Mouse (Mus musculus) mature B cell (primary cell): ENCODE data around the gene Vps13d.

Experiments used
- in situ Hi-C: fragments of 300-500 bp; cut with MboI; formaldehyde crosslinking; loops from 2 replicates; pipeline ENCODE4 v1.14.3; 2019

Vps13d gene

DNA sequence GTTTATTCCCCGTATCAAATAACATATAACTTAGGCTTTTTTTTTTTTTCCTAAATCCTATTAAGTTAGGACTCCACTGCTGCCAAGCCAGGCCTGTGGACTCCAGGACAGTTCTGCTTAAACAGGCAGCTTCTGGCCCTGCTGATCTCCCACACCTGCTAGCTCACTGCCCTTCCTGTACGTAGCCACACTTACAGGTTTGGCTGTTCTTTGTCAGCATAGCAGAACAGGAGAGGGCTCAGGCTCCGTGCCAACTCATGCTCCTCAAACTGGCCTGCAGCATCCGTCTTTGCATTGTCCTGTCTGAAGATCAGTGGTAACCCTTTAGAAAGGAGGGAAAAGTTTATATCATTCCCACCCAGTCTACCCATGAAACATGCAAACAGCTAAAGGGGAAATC lies 108.3 kb downstream of the Vps13d start:
- in situ Hi-C loops, result no loop called here

DNA sequence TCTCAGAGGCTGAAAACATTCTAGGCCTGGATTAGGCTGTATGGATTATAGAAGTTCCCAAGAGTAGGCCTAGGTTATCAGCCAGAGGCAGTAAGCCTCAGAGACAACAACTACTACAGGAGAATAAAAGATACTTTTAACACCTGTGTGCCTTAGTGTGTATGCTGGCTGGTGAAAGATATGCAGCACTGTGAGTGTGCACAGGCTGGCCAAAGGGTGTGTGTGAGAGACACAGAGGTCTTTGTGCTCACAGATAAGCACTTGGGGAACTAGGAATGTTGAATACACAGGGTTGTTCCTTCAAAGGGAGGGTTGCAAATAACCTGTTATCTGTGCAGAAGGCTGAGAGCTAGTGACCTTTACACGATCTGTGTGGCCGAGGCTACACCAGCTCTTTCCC lies 115.5 kb downstream of the Vps13d start:
- in situ Hi-C loops, result no loop called here

DNA sequence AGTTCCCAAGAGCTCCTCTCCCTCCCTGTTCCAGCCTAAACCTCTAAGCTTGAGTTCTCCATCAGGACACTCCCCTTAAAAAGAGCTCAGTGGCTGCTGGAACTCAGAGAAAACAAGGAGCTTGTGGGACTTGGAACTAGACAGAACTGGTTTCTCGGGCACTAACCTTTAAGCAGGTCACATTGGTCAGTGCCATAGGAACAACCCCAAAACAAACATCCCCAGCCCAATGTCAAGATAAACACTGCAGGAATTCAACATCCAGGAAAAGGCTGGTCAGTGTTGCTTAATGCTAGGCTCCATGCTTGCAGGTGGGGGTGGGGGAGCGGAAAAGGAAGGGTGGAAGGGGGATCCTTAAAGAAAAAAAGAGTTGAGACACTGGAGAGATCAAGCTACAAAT lies 120.5 kb downstream of the Vps13d start:
- in situ Hi-C loops, result no loop called here

DNA sequence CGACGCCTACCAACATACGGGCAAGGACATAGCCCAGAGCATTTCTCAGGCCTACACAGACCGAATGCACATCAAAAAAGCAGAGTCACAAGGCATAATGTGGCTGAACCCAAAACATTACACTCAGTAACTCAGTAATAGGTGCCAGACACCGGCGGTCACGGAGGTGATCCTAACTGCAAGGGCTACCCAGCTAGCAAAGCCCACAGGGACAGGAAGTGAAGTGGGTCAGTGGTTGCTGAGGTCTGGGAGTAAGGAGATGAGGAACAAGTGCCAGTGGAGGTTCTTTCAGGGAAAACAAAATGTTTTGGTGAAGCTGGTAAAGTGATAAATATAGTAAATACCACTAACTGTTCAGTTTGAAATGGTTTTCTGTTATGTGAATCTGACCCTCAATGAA lies 121.1 kb downstream of the Vps13d start:
- in situ Hi-C loops, result no loop called here

DNA sequence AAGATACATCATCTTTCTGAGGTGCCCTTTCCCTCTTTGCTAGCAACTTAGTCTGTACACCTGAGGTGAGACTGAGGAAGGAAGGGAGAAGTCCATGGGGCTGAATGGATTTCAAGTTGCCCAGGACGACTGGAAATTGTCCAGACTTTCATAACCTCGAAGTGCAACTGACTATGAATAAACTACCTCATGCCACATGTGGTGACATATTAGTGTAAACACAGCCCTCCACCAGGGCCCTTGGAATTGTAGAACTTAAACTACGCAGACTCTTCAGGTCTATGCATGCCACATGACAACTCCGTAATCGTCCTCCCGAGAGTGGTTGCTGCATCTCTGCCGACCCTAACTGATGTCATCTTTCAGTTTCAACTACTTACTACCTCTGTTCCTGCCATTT lies 122.9 kb downstream of the Vps13d start:
- in situ Hi-C loops, result no loop called here

DNA sequence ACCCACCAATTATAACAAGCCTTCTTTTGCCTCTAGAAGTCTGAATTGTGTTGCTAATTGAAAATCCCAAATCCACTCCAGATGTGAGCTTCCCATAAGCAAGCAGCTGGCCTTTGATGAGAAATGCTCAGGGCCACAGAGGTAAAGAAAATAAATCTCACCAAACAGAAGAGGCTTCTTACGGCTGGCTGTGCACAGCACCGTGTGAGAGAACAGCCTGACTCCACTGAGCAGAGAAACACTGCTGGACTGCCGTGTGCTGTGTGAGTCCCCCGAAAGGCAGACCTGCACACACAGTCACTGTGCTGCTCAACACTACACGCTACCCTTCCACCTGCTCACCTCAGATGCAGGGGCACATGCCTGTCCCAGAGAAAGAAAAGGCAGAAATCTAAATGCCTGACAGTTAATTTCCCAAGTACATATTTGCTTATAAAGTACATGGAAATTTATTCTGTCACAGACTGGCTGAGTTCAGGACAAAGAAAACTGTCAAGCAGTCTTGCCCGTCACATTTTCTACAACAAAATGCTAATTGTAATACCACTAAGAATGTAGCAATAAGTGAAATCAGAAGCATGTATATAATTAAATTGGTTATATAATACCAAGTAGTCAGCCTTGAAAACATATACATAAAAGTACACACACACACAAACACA lies 127.7 kb downstream of the Vps13d start:
- in situ Hi-C loops, result no loop called here

DNA sequence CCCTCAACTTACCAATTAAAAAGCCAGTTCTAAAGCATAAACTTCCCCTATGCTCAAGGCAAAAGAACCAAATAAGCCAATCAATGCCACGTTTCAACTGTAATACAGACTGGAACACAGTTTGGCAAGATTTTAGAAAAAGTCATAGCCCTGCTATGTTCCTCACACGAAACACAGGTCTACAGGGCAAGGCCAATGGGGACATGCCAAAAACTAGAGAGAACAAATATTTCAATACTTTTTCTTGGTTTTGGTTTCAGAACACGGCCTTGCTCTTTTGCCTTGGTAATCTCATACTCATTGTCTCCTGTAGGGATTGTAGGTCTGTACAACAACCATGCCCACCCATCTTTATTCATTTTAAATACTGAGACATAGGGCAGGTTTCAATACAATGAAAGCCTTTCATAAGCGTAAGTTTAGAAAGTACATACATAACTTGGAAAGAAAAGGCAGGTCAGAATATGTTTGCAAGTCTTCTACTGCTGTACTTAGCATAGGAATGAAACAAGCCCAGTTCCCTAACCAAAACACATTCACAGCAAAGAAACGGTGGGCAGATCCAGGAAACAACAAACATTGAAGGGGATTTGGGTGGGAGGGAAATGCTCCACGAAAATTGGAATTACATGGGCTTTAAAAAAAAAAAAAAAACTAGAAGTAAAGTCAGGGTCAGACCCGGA lies 128.3 kb downstream of the Vps13d start:
- in situ Hi-C loops, result no loop called here

DNA sequence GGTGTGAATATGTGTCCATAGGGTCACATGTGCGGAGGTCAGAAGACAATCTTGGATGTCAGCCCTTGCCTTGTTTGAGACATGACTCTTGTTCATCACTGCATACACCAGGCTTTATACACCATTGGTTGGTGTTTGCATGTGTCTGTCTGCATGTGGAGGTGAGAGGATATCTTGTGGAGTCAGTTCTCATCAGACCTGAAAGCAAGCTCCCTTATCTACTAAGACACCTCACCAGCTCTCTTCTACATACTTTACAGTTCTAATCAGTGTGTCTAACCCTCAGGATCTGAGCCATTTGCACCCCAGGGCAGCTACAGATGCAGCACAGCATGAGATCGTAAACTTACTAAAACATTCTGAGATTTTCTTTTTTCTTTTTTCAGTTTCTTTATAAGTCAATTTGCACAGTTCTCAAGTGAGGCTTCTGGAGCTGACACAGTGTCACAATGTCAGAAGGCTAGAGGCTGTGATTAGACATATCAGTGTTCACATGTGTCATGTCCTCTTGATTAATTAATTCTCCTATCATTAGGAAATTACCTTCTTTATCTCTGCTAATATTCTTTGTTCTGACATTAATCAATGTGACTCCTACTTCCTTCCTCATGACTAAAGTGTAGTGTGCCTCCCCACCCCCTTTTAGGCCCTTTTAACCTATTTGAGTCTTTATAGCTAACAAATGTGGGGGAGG lies 135.9 kb downstream of the Vps13d start:
- in situ Hi-C loops, result no loop called here

DNA sequence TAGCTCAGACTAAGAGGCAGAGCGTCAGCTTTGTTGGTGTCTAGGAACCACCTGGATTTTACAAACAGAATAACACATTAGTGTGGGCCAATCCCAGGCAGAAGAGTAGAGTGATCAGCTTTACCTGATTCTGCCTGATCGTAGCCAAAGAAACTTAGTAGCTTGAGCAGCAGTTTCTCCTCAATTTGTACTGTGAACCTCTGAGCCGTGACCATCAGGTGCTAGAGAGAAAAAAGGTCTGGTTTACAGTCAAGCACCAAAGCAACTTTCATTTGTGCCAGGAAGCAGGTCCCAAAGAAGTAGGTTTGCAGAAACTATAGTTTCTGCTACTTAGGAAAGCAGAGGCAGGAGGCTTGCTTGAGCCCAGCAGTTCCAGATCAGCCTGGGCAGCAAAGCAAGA lies 138.5 kb downstream of the Vps13d start:
- in situ Hi-C loops, result no loop called here

DNA sequence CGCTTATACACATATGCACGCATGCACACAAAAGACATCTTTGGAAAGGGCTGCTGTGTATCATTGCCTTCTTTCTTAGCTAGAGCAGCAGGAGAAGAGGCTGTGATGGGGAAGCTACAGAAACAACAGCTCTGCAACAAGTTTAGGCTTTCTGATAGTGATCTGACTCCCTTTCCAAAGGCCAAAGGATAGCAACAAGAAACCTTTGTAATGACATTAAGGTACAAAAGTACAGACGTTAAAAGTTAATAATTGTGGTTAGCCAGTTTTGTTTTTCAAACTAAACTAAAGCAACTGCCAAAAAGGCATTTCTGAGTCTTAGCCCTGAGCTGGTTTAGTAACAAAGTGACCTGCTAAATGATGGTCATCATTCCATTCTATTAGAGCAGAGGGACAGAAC lies 139.0 kb downstream of the Vps13d start:
- in situ Hi-C loops, result no loop called here

DNA sequence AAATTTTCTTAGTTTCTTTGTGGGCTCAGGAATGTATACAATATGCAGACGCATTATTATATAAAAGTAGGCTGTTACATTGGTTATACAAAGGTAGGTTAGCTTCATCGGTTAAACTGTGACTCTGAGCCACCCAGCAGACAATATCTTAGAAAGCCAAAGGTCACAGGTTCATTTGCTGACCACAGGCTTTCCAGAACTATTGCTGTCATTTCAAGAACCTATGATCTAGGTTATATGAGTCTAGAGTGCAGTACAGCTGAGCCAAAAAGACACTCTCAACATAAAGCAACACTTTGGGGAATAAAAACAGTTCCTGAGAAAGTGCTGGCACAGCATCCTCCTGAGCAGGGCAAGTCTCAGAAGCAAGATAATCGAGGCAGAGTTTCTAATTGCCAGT lies 140.4 kb downstream of the Vps13d start:
- in situ Hi-C loops, result no loop called here

DNA sequence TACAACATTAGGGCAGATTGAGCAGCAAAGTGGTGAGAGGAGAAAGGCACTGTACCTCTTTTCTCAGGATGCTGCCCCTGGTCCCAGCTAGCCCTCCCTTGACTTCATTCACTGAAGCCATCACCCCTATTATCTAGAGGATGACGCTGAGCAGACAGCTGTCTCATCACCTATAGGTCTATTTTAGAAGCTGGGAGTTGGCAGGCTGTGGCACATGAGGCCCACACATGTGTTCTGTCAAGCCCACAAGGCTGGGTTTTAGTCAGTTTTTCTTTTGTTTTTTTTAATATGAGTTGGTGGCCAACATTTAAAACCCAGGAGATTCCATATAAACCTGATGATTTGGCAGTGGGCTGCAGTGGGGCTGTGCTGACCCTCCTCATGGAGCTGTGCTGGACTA lies 142.1 kb downstream of the Vps13d start:
- in situ Hi-C loops, result no loop called here

DNA sequence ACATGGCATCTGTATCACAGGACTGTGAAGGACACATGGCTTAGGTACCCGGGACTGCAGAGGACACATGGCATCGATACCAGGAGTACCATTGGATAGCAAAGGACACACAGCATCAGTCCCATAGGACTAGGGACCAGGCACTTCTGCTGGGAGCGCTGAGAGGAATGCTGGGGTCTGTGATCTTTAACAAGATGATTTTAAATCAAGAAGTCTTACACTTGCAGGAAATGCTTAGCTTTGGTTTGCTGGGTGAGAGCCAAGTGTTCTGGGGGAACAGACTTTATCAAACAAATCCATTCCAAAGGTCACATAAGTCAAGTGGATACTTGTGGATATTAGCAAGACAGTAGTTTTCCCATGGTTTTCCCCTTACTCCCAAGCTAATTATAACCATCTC lies 142.5 kb downstream of the Vps13d start:
- in situ Hi-C loops, result no loop called here

DNA sequence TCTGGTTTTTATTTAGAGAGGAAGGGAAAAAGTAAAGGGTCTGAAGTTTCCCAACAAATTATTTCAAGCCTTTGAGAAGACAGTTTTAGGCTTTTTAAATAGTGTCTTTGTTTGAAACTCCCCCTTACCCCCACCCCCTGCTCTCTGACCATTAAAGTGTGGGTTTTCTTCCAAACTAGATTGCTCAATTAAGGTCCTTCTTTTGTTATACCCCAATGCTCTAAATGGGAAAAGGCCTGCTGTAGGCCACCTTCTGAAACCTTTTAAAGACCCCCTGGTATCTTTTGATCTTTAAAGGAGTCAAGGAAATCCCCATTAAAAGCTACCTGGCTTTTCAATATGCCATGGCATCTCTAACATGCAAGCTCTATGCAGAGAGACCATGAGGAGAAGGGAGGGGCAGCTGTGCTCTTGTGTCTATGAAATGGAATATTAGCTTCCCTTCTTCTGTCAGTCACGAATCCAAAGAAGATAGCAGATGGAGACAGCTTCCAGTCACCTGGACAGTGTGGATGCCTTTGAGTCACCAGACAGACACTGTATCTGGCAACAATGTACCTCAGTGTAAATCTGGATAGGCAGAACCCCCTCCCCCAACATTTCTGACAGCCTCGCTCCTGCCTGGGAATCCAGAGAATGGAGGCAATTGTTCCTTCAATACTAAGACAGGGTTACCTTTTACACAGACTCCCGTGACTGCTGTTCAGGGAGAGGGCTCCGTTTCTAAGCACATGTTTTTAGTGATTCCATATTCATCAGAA lies 143.4 kb downstream of the Vps13d start:
- in situ Hi-C loops, result no loop called here

DNA sequence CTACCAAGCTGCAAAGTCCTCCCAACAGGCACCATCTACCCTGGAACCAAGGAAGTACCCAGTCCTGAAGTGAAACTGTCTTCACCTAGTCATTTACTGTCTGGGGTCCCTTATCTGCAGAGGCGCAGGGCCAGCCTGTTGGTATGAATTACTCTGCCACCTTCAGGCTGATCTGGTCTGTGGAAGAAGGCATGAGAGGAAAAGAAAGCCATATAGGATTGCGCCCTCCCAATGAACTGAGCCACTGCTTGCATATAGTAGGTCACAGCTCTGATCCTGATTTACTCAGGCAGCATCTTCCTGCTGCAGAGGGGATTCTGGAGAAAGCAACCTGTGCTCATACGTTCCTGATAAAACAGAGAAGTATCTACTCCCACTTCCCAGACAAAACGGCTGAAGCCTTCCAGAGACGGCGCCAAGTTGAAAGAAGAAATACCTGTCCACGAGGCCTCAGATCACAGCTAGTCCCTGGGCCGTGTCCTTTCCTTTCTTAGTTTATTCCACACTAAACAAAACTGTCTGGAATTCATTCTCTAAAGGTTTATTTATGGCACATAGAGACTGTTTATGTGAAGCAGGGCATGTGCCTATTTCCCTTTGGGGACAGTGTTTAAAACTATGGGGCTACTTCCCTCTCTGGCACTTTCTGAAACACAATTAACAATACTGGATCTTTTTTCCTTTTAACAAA lies 144.1 kb downstream of the Vps13d start:
- in situ Hi-C loops, result no loop called here

DNA sequence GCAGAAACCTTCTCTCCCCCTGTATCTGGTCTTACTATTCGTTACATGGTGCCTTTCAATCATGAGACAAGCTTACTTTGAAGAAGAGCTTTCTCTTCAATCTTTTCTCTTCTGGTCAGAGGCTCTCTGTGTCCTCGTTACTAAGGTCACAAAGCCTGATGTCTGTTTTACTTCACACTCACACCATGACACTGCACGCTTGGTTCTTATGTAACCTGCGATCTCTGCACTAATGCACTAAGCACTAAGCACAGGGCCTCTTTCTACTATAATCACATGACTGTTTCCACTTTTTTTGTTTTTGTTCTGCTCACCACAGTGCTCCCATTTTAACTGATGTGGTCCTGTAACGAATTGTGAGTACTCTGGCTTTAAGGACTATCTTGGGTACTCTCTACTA lies 146.8 kb downstream of the Vps13d start:
- in situ Hi-C loops, result no loop called here

DNA sequence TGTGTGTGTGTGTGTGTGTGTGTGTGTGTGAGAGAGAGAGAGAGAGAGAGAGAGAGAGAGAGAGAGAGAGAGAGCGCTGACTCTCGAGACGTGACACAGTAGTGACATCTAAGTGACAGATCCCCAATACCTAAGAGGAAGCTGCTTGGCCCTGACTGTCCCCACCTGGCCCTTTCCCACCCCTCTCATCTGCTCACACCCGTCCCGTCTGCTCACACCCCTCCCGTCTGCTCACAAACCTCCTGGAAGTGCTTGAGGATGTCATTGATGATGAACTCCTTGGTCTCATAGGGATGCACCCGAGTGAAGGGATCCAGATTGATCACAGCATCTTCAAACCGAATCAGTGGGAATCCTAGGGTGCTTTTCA lies 148.8 kb downstream of the Vps13d start:
- in situ Hi-C loops, result no loop called here

DNA sequence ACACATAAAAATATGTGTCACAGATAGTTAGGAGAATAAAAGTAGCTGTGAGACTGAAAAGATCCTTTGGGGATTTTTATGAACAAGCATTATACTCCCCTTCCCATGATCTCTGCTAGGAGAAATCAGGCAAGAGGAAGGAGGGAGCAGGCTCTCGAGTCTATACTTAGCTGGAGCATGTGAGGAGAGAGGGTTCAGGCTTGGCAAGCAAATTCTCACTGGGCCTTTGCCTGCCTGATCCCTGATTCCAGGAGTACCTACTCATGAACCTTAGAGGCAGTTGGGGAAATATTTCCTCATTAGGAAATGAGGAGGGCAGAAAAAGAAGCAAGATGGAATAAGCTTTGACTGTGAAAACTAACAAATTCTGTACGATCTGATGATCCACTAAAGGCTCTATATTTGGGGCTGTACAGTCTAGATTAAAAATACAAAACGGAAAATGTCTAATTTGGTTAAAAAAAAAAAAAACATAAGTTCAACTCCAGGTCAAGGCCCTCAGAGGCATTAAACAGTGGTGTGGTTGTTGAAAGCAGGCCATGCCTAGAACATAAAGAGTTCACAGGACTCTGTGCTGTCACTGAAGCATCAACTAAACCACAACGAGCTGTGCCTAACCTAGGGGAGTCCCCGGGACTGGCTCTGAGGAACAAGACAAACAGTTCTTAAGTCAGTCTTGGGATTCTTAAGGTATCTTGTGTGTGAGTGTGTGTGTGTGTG lies 149.3 kb downstream of the Vps13d start:
- in situ Hi-C loops, result no loop called here

DNA sequence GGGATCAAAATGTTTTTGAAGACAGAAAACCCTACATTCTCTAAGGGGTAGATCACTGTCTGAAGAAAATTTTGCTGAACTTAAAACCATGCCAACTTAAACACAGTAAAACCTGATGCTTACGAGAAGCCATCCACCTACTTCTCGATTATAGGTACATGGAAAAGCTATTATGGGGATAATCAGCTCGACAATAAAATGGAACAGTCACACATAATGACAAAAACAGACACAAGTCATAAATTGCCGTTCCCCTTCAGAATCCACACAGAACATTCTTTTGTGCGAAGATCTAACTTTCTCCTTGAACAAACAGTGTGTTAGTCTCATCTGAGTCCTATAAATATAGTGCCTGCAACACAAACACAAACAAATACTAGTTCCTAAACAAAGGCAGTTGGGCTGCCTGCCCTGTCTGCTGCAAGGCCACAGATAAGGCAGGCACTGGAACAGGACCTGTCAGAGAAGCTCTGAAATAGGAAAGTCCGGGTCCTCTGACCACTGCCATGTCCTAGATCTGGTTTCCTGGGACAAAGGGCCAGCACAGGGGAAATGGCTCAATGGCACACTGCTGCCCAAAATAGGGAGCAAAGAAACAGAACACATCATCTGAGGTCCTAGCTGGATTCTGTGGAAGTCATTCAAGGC lies 153.5 kb downstream of the Vps13d start:
- in situ Hi-C loops, result no loop called here

DNA sequence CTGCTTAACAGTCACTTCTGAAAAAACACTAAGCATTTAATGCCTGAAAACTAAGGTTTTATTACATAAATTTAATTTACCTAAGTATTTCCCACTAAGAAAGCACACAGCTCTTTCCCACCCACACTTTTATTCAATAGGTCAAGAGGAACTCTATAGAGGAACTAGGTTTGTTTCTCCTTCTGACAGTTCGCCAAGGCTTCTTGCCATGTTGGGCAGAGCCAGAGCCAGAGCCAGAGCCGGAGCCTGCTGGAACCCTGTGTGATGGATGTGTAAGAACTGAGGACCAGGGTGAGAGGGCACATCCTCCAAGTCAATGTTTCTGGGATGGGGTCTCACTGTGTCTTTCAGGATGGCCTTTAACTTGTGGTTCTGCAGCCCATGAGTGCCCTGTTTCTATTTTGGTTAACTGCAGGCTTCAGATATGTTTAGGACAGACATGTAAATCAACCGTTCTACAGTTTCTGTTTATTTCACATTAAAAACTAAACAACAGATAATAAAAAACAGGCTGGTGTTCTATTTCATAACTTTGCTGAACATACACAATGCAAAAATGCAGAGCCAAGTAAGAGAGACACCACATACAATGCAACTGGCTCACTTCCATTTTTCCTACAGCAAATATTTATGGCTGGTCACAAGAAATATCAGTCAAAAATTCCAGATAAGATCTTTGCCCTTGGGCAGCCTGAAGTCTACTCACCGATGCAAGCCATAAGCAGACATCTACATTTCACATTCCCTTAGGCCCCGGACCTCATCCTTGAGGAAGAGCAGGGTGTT lies 157.0 kb downstream of the Vps13d start:
- in situ Hi-C loops, result no loop called here
